Mouse (Mus musculus) lung, postnatal 25 days (tissue): ENCODE measurements around the gene Frmd4b.
"Not testable (repeated sequence)": the region's sequence is repeated elsewhere in the genome, so short reads cannot be mapped to it uniquely, and the experiment has no call there.

ENCODE experiments used
- DNase-seq: peaks from one replicate; pipeline ENCODE4 v3.0.0; 2022; ENCODE audit warnings: low spot score

The Frmd4b gene

DNA sequence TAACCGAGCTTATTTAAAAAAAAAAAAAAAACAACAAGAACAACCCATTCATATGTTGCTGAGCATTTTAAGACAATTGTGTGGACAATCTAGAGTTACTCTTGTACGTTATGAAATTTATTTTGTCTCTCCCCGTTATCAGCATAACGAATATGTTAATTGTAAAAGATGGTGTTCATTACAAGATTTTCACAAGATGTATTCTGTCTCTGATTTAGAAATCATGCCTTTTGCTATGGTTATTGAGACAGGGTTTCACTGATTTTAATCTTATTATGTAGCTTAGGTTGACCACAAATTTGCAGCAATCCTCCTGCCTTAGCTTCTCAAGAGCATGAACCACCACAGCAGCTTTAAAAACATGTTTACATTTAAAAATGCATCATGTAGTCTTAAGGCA, 327.5 kb downstream of the Frmd4b start:
- no peak for DNase-seq

DNA sequence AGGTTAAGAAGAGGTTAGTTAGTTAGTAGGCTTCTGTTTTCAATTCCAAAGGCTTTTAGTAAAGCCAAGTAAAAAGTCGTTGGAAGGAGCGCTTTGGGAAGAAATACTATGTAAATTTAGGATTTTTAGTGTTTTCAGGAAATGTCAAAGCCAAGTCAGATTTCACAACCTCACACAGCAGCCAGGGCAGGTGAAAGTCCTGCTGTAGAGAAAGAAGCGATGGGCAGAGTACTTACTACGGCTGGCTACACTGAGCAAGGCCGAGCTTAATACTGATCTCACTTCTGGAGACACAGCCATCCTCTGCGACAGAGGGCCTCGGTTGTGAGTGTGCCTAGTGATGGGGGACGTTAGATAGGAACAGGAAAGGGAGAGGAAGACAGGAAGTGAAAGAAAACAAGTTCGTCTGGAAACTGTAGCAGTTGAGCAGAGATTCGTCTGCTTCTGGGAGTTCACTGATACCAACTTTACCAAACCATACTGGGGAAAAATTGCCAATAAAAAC, 328.0 kb downstream of the Frmd4b start:
- DNase-seq = no peak

GRCm38 (mm10) chr6:97288047-97288855, 329.1 kb downstream of the Frmd4b start:
- no peak for DNase-seq

DNA sequence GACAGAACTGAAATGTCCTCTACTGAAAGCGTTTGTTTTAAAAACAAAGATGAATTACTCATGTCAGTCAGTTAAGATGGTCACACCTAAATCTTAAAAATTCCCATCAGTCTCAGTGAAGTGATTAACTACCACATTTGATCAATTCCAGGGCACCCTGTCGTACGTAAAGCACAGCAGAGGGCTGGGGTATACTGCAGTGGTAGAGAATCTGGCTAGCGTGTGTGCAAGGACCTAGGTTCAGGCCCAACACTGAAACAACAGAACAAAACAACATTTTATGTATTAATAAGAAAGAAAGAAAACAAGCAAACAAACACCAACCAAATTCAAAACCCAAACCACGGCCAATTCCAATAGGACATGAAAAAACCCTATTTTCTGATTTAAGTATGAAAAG, 331.0 kb downstream of the Frmd4b start:
- no peak for DNase-seq

- DNase-seq = no peak
These were observed 333.7 kb downstream of the Frmd4b start for GRCm38 (mm10) chr6:97283676-97284075.

- DNase-seq = peak; percentile 36
These were observed 338.5 kb downstream of the Frmd4b start for GRCm38 (mm10) chr6:97278878-97279277.

DNA sequence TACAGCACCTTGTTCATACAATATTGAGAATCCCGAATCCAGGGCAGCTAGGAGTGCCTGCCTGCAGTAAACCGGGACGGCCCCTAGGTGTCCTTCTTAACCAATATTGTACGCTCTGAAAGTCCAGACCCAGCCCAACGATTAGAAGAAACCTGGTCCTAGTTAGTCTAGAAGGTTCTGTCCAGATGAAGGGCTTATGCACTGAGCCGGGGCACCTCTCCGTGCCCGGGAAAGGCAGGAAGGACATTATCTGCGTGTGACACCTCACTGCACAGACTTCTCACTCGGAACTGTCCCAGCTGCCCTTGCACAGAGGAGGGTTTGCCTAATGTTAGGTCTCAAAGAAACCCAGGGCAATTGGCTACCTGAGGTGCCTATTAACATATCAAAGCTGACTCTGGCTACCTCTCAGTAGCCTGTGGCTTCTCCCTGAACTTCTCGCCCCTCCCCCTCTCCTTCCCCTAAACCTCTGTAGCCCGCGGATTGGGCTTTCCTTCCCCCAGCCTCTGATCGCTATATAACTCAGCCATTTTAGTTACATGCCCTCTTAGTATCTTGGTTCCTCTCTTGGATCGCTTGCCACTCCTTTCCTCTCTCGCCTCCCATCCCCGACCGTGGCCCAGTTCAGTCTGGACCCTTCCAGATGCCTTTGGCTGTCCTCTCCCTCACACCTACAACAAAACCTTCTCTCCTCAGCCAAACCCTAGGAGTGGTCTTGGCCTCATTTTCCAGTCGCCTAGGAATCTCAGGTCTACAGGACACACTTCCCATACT, 339.1 kb downstream of the Frmd4b start:
- DNase-seq = peak; percentile 86

DNA sequence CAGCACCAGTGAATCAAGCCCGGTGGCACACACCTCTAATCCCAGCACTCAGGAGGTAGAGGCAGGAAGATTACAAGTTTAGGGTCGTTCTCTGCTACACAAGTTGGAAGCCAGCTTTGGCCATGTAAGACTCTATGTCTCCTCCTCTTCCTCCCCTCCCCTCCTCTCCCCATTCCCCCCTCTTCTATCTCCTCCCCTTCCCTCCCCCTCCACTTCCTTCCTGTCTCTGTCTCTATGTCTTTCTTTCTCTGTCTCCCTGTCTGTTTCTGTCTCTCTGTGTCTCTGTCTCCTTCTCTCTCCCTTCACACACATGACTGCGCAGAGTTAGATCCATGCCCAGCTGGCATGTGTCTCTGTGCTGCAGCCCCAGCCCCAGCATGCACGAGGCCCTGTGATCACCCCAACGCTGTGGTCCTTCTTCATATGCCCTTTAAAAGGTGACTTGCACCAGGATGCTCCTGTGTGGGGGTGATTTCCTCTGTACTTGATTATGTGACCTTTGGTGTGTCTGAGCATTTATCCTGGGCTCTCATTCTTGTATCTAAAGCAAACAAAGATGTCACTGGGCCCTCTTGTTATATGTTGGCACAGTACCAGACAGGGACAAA, 340.3 kb downstream of the Frmd4b start:
- DNase-seq = no peak

DNA sequence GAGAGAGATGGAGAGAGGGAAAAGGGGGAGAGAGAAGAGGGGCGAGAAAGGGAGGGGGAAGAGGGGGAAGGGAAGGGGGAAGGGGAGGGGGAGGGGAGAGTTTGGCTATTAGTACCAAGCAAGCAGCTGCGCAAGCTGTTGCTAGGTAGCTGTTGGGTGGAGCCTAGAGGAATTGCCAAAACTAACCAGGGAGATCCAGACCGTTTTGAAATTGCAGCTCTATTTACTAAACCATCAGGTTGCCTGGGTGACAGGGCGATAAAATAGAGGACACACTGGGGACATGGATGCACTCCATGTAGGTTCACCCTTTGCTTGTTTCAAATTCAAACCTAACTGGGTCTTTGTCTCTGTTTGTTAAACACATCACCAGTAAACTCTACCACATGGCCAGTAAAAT, 341.0 kb downstream of the Frmd4b start:
- DNase-seq = peak; percentile 56

GRCm38 (mm10) chr6:97275760-97276159, 341.6 kb downstream of the Frmd4b start:
- no peak for DNase-seq

- DNase-seq = no peak
These were observed 343.6 kb downstream of the Frmd4b start for GRCm38 (mm10) chr6:97273777-97274176.

DNA sequence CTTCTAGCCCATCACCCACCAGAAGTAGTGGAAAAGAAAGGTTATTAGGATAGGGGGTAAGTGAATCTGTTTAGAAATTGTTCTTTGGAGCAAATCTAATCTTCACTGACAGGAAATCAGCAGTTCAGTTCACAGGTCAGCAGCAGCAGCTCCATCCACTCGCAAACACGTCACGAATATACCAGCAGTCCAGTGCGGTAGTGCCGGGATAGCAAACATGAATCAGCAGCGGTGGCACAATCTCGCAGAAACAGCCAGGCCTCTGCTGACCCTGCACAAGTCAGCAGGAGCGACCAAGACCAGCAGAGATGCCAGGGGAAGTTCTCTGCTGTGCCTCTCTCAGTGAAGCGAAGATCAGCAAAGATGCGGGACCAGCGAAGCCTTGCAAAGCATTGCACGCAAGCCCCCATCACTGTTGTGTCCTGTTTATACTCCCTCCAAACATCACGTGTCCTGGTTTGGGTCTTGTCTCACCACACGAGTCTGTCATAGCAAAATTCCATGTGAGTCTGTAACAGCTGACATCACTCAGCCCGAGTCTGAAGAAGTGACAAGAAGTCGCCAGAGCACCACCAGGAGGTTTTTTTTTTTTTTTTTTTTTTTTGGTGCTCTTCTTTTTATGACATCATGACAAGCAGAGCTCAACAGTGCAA, 344.2 kb downstream of the Frmd4b start:
- no peak for DNase-seq

DNA sequence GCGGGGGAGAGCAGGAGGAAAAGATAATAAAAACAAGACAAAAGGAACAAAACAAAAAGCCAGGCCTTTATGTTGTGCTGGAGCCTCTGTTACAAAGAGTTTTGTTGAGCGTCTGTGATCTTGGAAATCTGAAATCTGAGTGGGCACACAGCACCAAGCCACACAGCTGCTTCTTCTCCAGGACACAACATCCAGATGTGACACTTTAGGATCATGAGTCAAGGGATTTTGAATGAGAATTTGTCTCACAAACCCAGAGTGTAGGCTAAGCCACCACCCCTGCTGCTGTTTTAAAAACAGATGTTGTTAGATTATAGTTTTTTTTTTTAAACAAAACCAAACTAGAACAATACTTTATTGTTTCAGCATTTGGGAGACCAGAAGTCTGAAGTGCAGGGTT, 345.0 kb downstream of the Frmd4b start:
- no peak for DNase-seq

GRCm38 (mm10) chr6:97269596-97269995, 347.7 kb downstream of the Frmd4b start:
- DNase-seq = no peak

DNA sequence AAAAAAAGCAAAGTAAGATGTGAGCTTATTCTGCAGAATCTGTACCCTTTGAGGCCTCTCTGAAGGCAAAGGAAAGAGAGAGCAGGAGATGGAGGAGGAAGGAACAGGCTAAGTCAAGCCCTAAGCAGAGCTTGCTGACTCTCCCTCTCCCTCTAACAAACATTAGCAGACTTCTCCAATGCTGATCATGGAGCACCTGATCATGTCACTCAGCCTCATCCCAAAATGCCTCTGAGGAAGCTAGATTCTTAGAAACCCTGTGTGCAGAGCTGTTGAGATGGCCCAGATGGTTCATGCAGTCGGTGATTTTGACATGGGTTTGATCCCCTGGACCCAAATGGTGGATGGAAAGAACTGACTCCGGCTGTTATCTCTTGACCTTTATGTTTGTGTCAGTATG, 350.2 kb downstream of the Frmd4b start:
- no peak for DNase-seq

DNA sequence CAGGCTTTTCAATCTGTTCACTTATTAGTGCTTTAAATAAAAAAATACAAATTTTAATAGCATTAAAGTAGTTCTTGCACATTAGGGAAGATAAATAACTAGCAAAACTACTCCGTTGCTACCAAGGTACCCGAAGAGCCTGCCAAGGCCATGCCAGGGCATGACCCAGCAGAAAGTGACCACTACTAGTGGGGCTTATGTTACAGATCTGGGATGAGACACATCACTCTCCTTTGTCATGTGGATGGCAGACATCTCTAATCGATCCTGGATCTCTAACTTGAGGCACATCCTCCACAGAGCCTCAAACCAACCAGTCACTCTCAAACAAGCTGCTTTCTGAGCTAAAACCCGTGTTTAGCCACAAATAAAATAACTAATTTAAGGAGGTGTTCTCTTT, 350.7 kb downstream of the Frmd4b start:
- no peak for DNase-seq

DNA sequence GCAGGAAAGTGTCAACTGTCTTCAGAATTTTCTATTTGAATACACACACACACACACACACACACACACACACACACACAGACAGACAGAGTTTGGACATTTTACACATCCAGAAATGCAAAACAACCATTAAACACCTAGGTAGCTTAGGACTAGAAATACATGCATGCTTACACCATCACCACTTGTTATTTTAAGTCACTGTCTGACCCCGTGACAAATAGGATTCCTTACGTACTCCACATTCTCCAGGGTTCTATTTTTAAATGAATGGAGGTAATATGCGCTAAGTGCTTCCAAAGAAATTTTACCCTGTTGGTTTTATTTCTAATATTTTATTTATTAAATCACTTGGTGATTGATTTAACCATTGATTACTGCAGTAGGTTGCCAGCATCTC, 351.6 kb downstream of the Frmd4b start:
- no peak for DNase-seq

DNA sequence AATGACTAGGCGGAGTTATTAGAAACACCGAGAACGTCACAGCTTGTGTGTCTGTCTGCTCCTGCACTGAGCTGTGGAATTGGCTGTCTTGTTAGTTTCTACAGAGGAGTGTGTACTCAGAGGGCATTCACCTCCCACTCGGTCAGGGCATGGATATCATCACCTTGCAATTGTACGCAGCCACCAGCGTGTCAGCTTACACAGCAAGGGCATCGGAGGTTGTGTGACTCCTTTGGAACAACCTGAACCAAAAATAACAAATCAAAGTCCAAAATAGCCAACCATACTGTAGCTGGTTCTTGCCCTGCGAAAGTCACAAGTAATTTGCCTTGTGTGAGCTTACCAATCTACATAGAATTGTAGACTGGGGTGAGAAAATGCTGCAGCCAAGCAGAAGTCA, 352.1 kb downstream of the Frmd4b start:
- DNase-seq = no peak

GRCm38 (mm10) chr6:97263750-97264149, 353.6 kb downstream of the Frmd4b start:
- not testable (repeated sequence) for DNase-seq

DNA sequence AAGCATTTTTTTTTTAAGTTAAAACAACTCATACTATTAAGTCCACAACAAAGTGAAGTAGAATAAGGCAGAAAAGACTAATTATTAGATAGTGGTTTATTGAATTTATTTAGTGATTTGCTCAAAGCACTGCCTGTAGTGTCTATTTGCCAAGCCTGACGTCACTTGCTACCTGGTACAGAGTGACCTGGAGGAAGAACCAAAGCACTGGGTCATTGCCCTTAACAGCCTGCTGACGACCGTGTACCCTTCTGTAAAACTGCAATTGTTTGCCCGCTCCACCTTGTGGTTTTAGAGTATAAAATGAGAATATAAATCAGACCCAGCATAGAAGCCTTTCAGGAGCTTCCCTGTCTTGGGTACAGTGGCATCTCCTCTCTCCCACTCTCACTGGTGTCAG, 355.1 kb downstream of the Frmd4b start:
- no peak for DNase-seq

GRCm38 (mm10) chr6:97259926-97260325, 357.4 kb downstream of the Frmd4b start:
- DNase-seq = not testable (repeated sequence)

DNA sequence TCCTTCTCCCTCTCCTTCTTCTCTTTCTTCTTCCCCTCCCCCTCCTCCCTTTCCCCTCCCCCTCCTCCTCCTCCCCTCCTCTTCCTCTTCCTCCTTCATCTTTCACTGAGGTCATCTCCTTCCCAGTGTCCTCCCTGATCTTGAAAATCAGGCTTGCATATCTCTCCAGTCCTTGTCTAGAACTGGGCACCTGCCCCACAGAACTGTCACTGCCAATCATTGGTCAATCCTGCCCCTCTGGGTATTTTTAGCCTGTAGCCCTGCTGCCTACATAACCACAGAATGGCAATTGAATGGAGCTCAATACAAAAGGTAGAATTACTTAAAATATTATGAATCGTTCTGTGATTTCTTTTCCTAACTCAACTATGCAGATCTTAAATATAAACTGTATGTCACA, 358.9 kb downstream of the Frmd4b start:
- no peak for DNase-seq
